Mouse (Mus musculus): ENCODE measurements around the gene Ide. TPM values are rescaled to one million over a fixed set of nuclear protein-coding genes. Genes with fewer than 3 reads are reported as not detected.

Ide gene
- polyA plus RNA-seq, 2 experiments, result 10.6 to 31.3 TPM

DNA sequence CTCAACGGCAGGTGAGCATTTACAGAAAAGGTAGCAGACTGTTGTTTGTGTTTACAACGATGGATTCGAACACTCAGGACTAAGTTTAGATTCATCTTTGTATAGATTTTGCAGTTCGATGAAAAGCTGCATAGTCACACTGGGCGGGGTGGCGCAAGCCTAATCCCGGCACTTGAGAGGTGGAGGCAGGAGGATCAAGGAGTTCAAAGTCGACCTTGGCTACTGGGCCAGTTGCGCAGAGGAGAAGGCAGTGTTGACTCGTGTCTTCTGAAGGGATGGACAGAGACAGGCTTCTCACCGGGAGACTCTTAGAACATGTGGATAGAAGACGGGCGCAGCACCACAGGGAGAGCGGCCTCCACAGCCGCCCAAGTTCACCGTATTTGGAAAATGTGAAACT lies 68.5 kb downstream of the Ide start:
- no peak overlapping the region for H3K4me3 ChIP-seq (ENCODE audit: insufficient read depth in 1 of 2, low read depth in 2 of 2, low read length in 2 of 2)
- no peak overlapping the region for H3K9ac ChIP-seq (replicated peaks)
- 84% methylated on average over 16 of the region's 16 CpGs for WGBS (ENCODE audit: insufficient replicate concordance)
- no peak for ATAC-seq (ENCODE audit: insufficient read depth)
- no peak overlapping the region for H3K27ac ChIP-seq
- no peak for TF ChIP-seq CTCF (IDR thresholded peaks at IDR 0.05; ENCODE audit: low read depth)
- TF ChIP-seq EP300 (IDR thresholded peaks at IDR 0.05; ENCODE audit: low read depth), result no peak
- H3K36me3 ChIP-seq (replicated peaks; ENCODE audit: control insufficient read depth, insufficient read depth, low read depth), result no peaks in the 10 kb centered on the region; the same call in none of the 2 replicates
- H3K9me3 ChIP-seq (ENCODE audit: control insufficient read depth, low read length), result no peaks in the 10 kb centered on the region
- no peaks in the 10 kb centered on the region for H3K27me3 ChIP-seq (ENCODE audit: control insufficient read depth, insufficient read depth, low read length)
- no peak for DNase-seq (ENCODE audit: low read depth in 3 of 3, low spot score in 3 of 3)
- H3K4me1 ChIP-seq (replicated peaks; ENCODE audit: control insufficient read depth in 2 of 2, insufficient read depth in 2 of 2, low read length in 1 of 2), result peaks cover 5 to 7% of the 10 kb centered on the region in 2 experiments
- H3K4me2 ChIP-seq (ENCODE audit: low read depth), result no peak overlapping the region

DNA sequence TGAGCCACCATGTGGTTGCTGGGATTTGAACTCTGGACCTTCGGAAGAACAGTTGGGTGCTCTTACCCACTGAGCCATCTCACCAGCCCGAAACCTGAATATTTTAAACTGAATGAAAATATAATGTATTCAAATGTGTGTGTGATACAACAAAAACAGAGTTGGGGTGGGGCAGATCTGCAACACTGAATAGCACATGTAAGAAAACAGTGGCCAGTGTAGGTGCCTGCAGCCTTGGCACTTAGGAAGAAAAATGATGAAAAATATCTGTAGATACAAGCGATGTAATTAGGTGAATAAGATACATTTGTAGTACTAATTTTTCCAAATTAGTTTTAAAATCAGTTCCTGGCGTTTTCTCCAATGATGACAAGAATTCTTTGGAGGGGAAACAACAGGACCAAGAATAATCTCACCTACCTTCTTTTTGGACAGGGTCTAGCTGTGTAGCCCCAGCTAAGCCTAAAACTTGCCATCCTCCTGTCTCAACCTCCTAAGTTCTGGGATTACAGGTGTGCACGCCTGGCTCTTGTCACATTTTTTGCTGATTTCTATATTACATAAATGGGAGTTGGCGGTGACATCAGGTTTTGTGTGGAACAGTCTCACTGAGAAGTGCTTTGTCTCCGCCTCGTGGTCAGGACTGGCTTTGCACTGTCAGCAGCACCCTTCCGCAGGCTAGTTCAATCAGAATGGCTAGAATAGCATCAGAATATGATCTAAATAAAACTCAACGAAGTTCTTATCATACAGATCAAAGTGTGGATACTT lies 72.1 kb downstream of the Ide start:
- H3K9me3 ChIP-seq (ENCODE audit: control insufficient read depth, low read length), result no peaks in the 10 kb centered on the region
- ATAC-seq (ENCODE audit: insufficient read depth) (peak; percentile 75), DNase-seq (ENCODE audit: low read depth in 3 of 3, low spot score in 3 of 3) (peak; percentile 60 to 78 (median 60))
- TF ChIP-seq EP300 (IDR thresholded peaks at IDR 0.05; ENCODE audit: low read depth) (no peak), CTCF (IDR thresholded peaks at IDR 0.05; ENCODE audit: low read depth) (peak; percentile 99)
- H3K4me3 ChIP-seq (ENCODE audit: insufficient read depth in 1 of 2, low read depth in 2 of 2, low read length in 2 of 2), result no peak overlapping the region
- peaks cover 5 to 7% of the 10 kb centered on the region in 2 experiments for H3K4me1 ChIP-seq (replicated peaks; ENCODE audit: control insufficient read depth in 2 of 2, insufficient read depth in 2 of 2, low read length in 1 of 2)
- H3K27ac ChIP-seq, result no peak overlapping the region
- H3K27me3 ChIP-seq (ENCODE audit: control insufficient read depth, insufficient read depth, low read length), result no peaks in the 10 kb centered on the region
- H3K4me2 ChIP-seq (ENCODE audit: low read depth), result no peak overlapping the region
- H3K36me3 ChIP-seq (replicated peaks; ENCODE audit: control insufficient read depth, insufficient read depth, low read depth), result no peaks in the 10 kb centered on the region; the same call in 1 of the 2 replicates
- 26% methylated on average over 10 of the region's 10 CpGs for WGBS (ENCODE audit: insufficient replicate concordance)
- H3K9ac ChIP-seq (replicated peaks), result no peak overlapping the region

- 66% methylated on average over 23 of the region's 23 CpGs for WGBS (ENCODE audit: insufficient replicate concordance)
- DNase-seq (ENCODE audit: low read depth in 3 of 3, low spot score in 3 of 3), result peak in 2 of 3 experiments; percentile 31 to 42
- Histone ChIP-seq H3K4me2 (ENCODE audit: low read depth) (peak overlapping the region; percentile 35; the same call in 1 of the 2 replicates), H3K9ac (replicated peaks) (no peak overlapping the region; the same call in 1 of the 2 replicates), H3K9me3 (ENCODE audit: control insufficient read depth, low read length) (no peaks in the 10 kb centered on the region), H3K27me3 (ENCODE audit: control insufficient read depth, insufficient read depth, low read length) (no peaks in the 10 kb centered on the region), H3K36me3 (replicated peaks; ENCODE audit: control insufficient read depth, insufficient read depth, low read depth) (no peaks in the 10 kb centered on the region; the same call in 1 of the 2 replicates), H3K4me1 (replicated peaks; ENCODE audit: control insufficient read depth in 2 of 2, insufficient read depth in 2 of 2, low read length in 1 of 2) (peaks cover 5 to 7% of the 10 kb centered on the region in 2 experiments), H3K27ac (peak overlapping the region; percentile 32), H3K4me3 (ENCODE audit: insufficient read depth in 1 of 2, low read depth in 2 of 2, low read length in 2 of 2) (peak overlapping the region; percentile 13 to 15; a peak in 1 of 4 replicates)
- no peak for TF ChIP-seq EP300 (IDR thresholded peaks at IDR 0.05; ENCODE audit: low read depth)
- no peak for TF ChIP-seq CTCF (IDR thresholded peaks at IDR 0.05; ENCODE audit: low read depth)
- ATAC-seq (ENCODE audit: insufficient read depth), result peak; percentile 11; the same call in 1 of the 2 replicates
Measured at GRCm38 (mm10) chr19:37263943-37264897, 73.4 kb downstream of the Ide start.

DNA sequence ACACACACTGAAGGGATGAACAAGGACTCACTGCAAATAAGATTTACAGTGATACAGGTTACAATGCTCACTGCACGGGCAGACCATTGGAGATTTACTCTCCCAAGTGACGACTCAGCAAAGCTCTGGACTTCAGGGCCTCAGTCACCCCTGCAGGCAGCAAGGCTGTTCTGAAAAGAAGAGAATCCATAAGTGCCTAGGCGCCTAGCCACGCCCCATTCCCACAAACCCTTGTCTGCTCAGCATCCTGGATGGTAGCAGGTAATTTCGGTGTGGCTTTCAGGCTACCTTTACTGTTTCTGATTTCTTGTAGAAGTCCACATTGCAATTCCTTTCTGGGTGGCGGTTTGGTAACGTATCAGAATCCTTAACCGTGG lies 74.1 kb downstream of the Ide start:
- H3K4me1 ChIP-seq (replicated peaks; ENCODE audit: control insufficient read depth in 2 of 2, insufficient read depth in 2 of 2, low read length in 1 of 2), result peaks cover 5 to 7% of the 10 kb centered on the region in 2 experiments
- H3K9ac ChIP-seq (replicated peaks), result no peak overlapping the region; the same call in 1 of the 2 replicates
- H3K4me3 ChIP-seq (ENCODE audit: insufficient read depth in 1 of 2, low read depth in 2 of 2, low read length in 2 of 2), result peak overlapping the region; percentile 13 to 15; a peak in 2 of 4 replicates
- 54% methylated on average over 8 of the region's 8 CpGs for WGBS (ENCODE audit: insufficient replicate concordance)
- no peak for DNase-seq (ENCODE audit: low read depth in 3 of 3, low spot score in 3 of 3)
- no peaks in the 10 kb centered on the region for H3K36me3 ChIP-seq (replicated peaks; ENCODE audit: control insufficient read depth, insufficient read depth, low read depth)
- no peaks in the 10 kb centered on the region for H3K9me3 ChIP-seq (ENCODE audit: control insufficient read depth, low read length)
- peak overlapping the region; percentile 35; the same call in 1 of the 2 replicates for H3K4me2 ChIP-seq (ENCODE audit: low read depth)
- H3K27ac ChIP-seq, result peak overlapping the region; percentile 32
- no peak for TF ChIP-seq EP300 (IDR thresholded peaks at IDR 0.05; ENCODE audit: low read depth)
- TF ChIP-seq CTCF (IDR thresholded peaks at IDR 0.05; ENCODE audit: low read depth), result no peak
- no peak for ATAC-seq (ENCODE audit: insufficient read depth)
- no peaks in the 10 kb centered on the region for H3K27me3 ChIP-seq (ENCODE audit: control insufficient read depth, insufficient read depth, low read length)

All from liver, embryonic 14.5 days (tissue).